ENCODE assay signal across 9 mouse cellular contexts in the genomic region with DNA sequence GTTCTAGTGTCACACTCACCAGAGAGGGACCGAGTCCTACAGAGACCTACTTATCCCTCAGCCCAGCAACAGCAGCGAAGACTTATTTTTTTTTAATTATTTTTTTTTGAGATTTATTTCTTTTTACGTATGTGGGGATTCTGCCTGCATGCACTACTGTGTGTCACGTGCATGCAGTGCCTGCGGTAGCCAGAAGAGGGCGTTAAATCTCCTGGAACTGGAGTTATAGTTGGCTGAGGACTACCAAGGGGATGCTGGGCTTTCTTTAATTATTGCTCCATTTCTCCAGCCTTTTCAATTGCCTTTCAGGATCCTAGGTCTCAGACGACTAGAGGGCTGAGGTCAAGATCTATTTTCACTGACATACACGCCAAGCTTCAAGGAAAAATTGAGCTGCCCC. TPM values are rescaled to one million over a fixed set of nuclear protein-coding genes. Genes with fewer than 3 reads are reported as not detected.
A peak's percentile ranks its signal among the peaks of the same experiment; 100 is the strongest.
DNase-seq lines count a peak whose midpoint lies in the region; ATAC-seq and TF ChIP-seq lines count a peak whose summit lies in the region.
"Had no signal": no experiment of that assay in that cellular context is flagged by ENCODE, and none has a peak within 500 bp of the region (broad histone marks: within the 10 kb centered on the region; RNA-seq: fewer than 3 reads in every experiment).

No protein-coding gene starts in this region.

- H3K9ac ChIP-seq in kidney, embryonic 15.5 days: no peak overlapping the region
- H3K9ac ChIP-seq: limb, embryonic 13.5 days had no signal

- H3K36me3 ChIP-seq in kidney, embryonic 15.5 days: peaks cover 10% of the 10 kb centered on the region

- H3K4me3 ChIP-seq in kidney, embryonic 15.5 days (replicated peaks): no peak overlapping the region
- H3K4me3 ChIP-seq in cortical plate, adult 2 months (ENCODE audit: insufficient read depth, low read length): no peak overlapping the region
- H3K4me3 ChIP-seq: limb, embryonic 13.5 days had no signal

- H3K27me3 ChIP-seq in kidney, embryonic 15.5 days: no peaks in the 10 kb centered on the region
- H3K27me3 ChIP-seq: limb, embryonic 13.5 days had no signal

- TF ChIP-seq CTCF in cortical plate, adult 2 months (IDR thresholded peaks at IDR 0.05; ENCODE audit: extremely low read depth, insufficient read depth, low read length): peak; percentile 62

- WGBS in kidney, embryonic 15.5 days: 66% methylated on average over 8 of the region's 8 CpGs

- no peak overlapping the region for H3K4me2 ChIP-seq in kidney, embryonic 15.5 days
- H3K4me2 ChIP-seq: limb, embryonic 13.5 days had no signal

- peaks cover 18% of the 10 kb centered on the region for H3K4me1 ChIP-seq in kidney, embryonic 15.5 days
- peaks cover 8% of the 10 kb centered on the region for H3K4me1 ChIP-seq in cortical plate, adult 2 months (ENCODE audit: control insufficient read depth, insufficient read depth, low read length)
- H3K4me1 ChIP-seq: limb, embryonic 13.5 days had no signal

- no peak overlapping the region for H3K27ac ChIP-seq in kidney, embryonic 15.5 days
- H3K27ac ChIP-seq in cortical plate, adult 2 months (ENCODE audit: insufficient read depth, low read length): no peak overlapping the region
- H3K27ac ChIP-seq: limb, embryonic 13.5 days had no signal

- no peak for TF ChIP-seq POLR2A in cortical plate, adult 2 months (IDR thresholded peaks at IDR 0.05; ENCODE audit: extremely low read depth, insufficient read depth, low read length)

- ATAC-seq in CD4-positive, CD25-positive, alpha-beta regulatory T cell, adult 4 months: no peak
- no peak for ATAC-seq in kidney, embryonic 15.5 days (replicated peaks; ENCODE audit: low FRiP score)

- no peaks in the 10 kb centered on the region for H3K9me3 ChIP-seq in kidney, embryonic 15.5 days (replicated peaks)
- H3K9me3 ChIP-seq: limb, embryonic 13.5 days had no signal

- peak; percentile 80 for DNase-seq in CD4-positive, CD25-positive, alpha-beta regulatory T cell, adult 2 months (ENCODE audit: low read depth, low spot score)
- DNase-seq in kidney, postnatal 4 days: peak; percentile 68 to 70
- DNase-seq in A20 (ENCODE audit: low read depth, low spot score): peak; percentile 63
- DNase-seq in lung, postnatal 36 days: peak; percentile 54
- no peak for DNase-seq in frontal cortex, postnatal 36 days (ENCODE audit: low spot score in 2 of 2)

RNA-seq across cellular contexts. Expression of gene 1700029H14Rik, which starts 40.4 kb away (rescaled TPM):
- under 1 TPM in 1 of 2 experiments, not detected in 1; 0.30 TPM for polyA plus RNA-seq in CD4-positive, CD25-positive, alpha-beta regulatory T cell, adult 4 months (2017; shearing (Covaris generic))
- polyA plus RNA-seq in kidney, embryonic 15.5 days (2015; fragmentation: Nextera tagmentation; extraction: Ambion mirVana): not detected in 2 replicates
- 0.08 and 0.17 TPM in 2 replicates for polyA plus RNA-seq in cortical plate, adult 2 months (2012; rRNA removed)
- polyA plus RNA-seq: limb, embryonic 13.5 days had no signal

Comparison
In these comparisons a context has a peak if more than half of its experiments do, and no peak if none do; other contexts are left out.
1. DNase-seq: peak in CD4-positive, CD25-positive, alpha-beta regulatory T cell, adult 2 months (single experiment), kidney, postnatal 4 days (2 of 2), A20 (single experiment) and lung, postnatal 36 days (single experiment); none in frontal cortex, postnatal 36 days (0 of 2).